Mouse (Mus musculus) heart, postnatal 0 days (tissue): ENCODE results near the gene Cldn14. TPM values are rescaled to one million over a fixed set of nuclear protein-coding genes. Genes with fewer than 3 reads are reported as not detected.

Source experiments
- ATAC-seq: fragments of 200-750 bp; cut with Nextera tagmentation; 2 replicates; pipeline ENCODE4 v1.8.0; 2017; ENCODE audit warnings: low read depth, moderate number of reproducible peaks, moderate library complexity; ENCODE audit not compliant: insufficient read depth
- DNase-seq: peaks from one replicate; pipeline ENCODE4 v3.0.0-alpha.2; 2016; ENCODE audit warnings: low spot score
- H3K27ac ChIP-seq: fragments of 300-500 bp; sonication (generic); 2 replicates; pipeline ENCODE4 v1.5.1; 2014; ENCODE audit warnings: low read depth, mild to moderate bottlenecking
- H3K27me3 ChIP-seq: fragments of 300-500 bp; sonication (generic); 2 replicates; pipeline ENCODE4 v1.6.1; 2014; ENCODE audit warnings: low read length, mixed read lengths; ENCODE audit not compliant: control insufficient read depth, insufficient read depth
- H3K36me3 ChIP-seq: fragments of 300-500 bp; sonication (generic); replicated peaks from 2 replicates; pipeline ENCODE4 v1.6.1; 2014; ENCODE audit warnings: low read length, mixed read lengths; ENCODE audit not compliant: control insufficient read depth, insufficient read depth
- H3K4me1 ChIP-seq: fragments of 300-500 bp; sonication (generic); 2 replicates; pipeline ENCODE4 v1.6.1; 2014; ENCODE audit warnings: antibody characterized with exemption; ENCODE audit not compliant: control insufficient read depth, insufficient read depth
- H3K4me2 ChIP-seq: fragments of 300-500 bp; sonication (generic); 2 replicates; pipeline ENCODE4 v1.6.1; 2014; ENCODE audit warnings: low read depth, mild to moderate bottlenecking, low read length, moderate library complexity
- H3K4me3 ChIP-seq: fragments of 300-500 bp; sonication (generic); 2 replicates; pipeline ENCODE4 v1.5.1; 2014; ENCODE audit warnings: low read depth, low read length
- H3K9ac ChIP-seq: fragments of 300-500 bp; sonication (generic); replicated peaks from 2 replicates; pipeline ENCODE4 v1.6.1; 2014; ENCODE audit warnings: low read depth, low read length, mixed read lengths
- H3K9me3 ChIP-seq: fragments of 300-500 bp; sonication (generic); replicated peaks from 2 replicates; pipeline ENCODE4 v1.6.1; 2016; ENCODE audit warnings: low read length; ENCODE audit not compliant: control insufficient read depth
- CTCF ChIP-seq: IDR thresholded peaks from 2 replicates; pipeline ENCODE4 v1.5.1; 2016; ENCODE audit warnings: antibody characterized with exemption, control low read depth, low read depth
- EP300 ChIP-seq: IDR thresholded peaks from 2 replicates; pipeline ENCODE4 v1.6.1; 2016; ENCODE audit warnings: antibody characterized with exemption, low read depth
- WGBS: fragments of 180-500 bp; shearing (Covaris S2); extraction: QIAGEN DNeasy Blood & Tissue Kit; methylation state at CpG from one replicate; pipeline ENCODE4 v1.1.7; 2014; 5-methylcytosine and 5-hydroxymethylcytosine counted together
- polyA plus RNA-seq: library from polyadenylated mRNA; unstranded; fragments of >200 nt; fragmentation: Nextera tagmentation; extraction: Ambion mirVana; gene quantifications from 2 replicates; pipeline ENCODE4 v1.2.1, GENCODE M21; 2015
- total RNA-seq: library from RNA; depleted of rRNA; stranded (reverse); fragments of >200 nt; gene quantifications from 2 replicates; pipeline ENCODE4 v1.2.3, GENCODE M21; 2014; ENCODE audit warnings: low replicate concordance

Cldn14 gene
- total and polyA plus RNA-seq, 2 experiments from 2014 or later: not detected

DNA sequence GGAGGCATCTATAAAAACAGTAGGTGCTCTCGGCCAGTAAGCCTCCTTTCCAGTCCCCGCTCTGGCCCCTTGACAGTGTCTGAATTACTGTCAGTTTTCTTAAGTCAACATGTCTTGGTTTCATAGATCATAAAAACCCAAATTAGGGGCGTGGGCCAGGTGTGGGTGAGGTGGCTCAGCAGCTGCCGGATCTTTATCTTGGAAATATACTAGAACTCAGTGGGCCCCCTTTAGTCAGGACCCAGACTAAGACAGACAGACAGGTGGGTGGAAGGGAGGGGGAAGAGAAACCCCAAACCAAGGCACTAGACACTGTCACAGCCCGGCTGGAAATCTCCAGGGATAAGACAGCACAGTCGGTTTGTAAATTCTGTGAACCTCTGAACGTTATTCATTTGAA lies 84.8 kb downstream of the Cldn14 start:
- Histone ChIP-seq H3K9me3 (no peaks in the 10 kb centered on the region), H3K4me3 (no peak overlapping the region), H3K4me2 (no peak overlapping the region), H3K9ac (no peak overlapping the region), H3K36me3 (no peaks in the 10 kb centered on the region), H3K4me1 (no peaks in the 10 kb centered on the region; the same call in 1 of the 2 replicates), H3K27ac (no peak overlapping the region), H3K27me3 (no peaks in the 10 kb centered on the region)
- 69% methylated on average over 7 of the region's 7 CpGs for WGBS
- DNase-seq (no peak), ATAC-seq (no peak)
- TF ChIP-seq CTCF (no peak), EP300 (no peak)

DNA sequence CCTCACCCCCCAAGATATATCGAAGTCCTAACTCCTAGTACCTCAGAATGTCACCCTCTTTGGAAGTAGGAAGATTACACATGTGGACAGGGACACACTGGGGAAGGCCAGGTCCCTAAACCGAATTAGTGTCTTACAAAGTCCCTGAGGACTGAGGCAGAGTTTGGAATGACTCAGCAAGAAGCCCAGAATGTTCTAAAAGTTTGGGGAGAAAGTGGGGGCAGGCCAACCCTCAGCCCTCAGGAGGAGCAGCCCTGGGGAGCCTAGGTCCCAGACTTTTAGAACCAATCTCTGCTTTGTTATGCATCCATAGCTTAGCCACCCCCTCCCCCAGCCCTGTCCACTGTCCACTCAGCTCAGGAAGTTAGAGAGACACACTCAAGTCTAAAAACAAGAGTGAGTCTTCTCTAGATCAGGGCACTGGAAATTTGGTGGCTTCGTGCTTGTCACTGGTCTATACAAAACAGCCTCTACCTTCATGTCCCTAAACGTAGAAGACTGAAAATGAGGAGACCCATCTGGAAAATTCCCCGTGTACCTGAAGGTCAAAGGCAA lies 85.7 kb downstream of the Cldn14 start:
- H3K27me3 ChIP-seq: no peaks in the 10 kb centered on the region
- H3K36me3 ChIP-seq: no peaks in the 10 kb centered on the region
- no peak overlapping the region for H3K4me2 ChIP-seq
- H3K9me3 ChIP-seq: no peaks in the 10 kb centered on the region
- H3K27ac ChIP-seq: no peak overlapping the region
- no peak for ATAC-seq
- H3K4me3 ChIP-seq: no peak overlapping the region
- no peak for TF ChIP-seq EP300
- no peak for TF ChIP-seq CTCF
- no peaks in the 10 kb centered on the region; the same call in 1 of the 2 replicates for H3K4me1 ChIP-seq
- 73% methylated on average over 5 of the region's 5 CpGs for WGBS
- DNase-seq: no peak
- H3K9ac ChIP-seq: no peak overlapping the region

DNA sequence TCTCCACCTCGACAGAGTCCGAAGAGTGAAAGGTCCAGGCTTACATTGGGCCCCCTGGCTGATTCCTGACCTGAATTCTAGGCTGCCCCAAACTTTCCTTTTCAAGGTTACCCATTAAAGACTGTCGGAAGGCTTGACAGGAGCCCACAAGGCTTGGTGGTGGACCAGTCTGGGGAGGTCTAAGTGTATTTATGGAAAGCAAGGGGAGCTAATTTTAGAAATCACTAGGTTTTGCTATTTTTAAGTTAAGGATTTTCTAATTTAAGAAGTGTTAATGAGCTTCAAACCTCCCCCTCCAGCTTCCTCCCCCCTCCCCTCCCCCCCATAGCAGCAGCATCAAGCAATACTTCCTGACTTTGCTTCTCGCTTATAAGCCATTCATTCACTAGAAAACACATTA lies 88.0 kb downstream of the Cldn14 start:
- no peak overlapping the region for H3K27ac ChIP-seq
- no peak for TF ChIP-seq EP300
- TF ChIP-seq CTCF: no peak
- DNase-seq (no peak), ATAC-seq (no peak)
- H3K4me1 ChIP-seq: no peaks in the 10 kb centered on the region; the same call in 1 of the 2 replicates
- no peak overlapping the region for H3K4me2 ChIP-seq
- no peak overlapping the region for H3K9ac ChIP-seq
- WGBS: 48% methylated on average over 4 of the region's 4 CpGs
- H3K9me3 ChIP-seq: no peaks in the 10 kb centered on the region
- no peak overlapping the region for H3K4me3 ChIP-seq
- H3K27me3 ChIP-seq: no peaks in the 10 kb centered on the region
- H3K36me3 ChIP-seq: no peaks in the 10 kb centered on the region

DNA sequence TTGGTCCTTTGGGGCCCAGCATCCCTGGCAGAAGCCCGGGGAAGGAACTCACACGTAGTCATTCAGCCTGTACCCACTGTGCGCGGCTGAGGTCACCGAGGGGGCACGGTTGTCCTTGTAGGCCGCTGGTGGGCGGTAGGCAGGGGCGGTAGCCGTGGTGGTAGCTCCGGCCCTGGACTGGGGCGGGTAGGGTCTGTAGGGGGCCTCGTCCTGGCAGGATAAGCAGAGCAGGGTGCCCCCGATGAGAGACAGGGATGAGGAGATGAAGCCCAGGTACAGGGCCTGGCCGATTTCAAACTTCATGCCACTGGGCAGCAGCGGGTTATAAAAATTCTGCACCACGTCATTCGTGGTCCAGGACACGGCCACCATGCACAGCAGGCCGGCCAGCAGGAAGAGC lies 89.4 kb downstream of the Cldn14 start:
- Histone ChIP-seq H3K36me3 (no peaks in the 10 kb centered on the region), H3K4me3 (no peak overlapping the region), H3K27me3 (no peaks in the 10 kb centered on the region), H3K4me2 (no peak overlapping the region), H3K27ac (no peak overlapping the region), H3K9ac (no peak overlapping the region), H3K4me1 (no peaks in the 10 kb centered on the region; the same call in 1 of the 2 replicates), H3K9me3 (no peaks in the 10 kb centered on the region)
- DNase-seq: no peak
- TF ChIP-seq EP300 (no peak), CTCF (no peak)
- ATAC-seq: no peak
- 73% methylated on average over 20 of the region's 20 CpGs for WGBS

DNA sequence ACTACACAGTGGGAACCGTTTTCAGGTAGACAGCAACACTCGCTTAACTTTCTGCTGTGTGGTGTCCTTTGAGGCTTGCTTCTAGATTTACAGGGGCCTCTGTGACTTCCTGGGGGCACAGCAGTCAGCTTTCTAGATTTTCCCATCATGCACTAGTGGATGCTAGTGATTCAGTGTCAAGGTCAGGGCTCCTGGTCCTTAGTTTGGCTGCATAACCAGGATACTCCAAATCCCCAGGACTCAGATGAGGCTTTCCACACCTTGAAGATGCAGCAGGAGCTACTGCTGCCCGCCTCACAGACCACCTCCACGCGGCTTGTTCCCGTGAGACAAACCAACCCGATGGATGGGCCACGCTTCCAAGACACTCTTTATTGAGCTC lies 90.0 kb downstream of the Cldn14 start:
- WGBS: 62% methylated on average over 8 of the region's 8 CpGs
- Histone ChIP-seq H3K27ac (no peak overlapping the region), H3K27me3 (no peaks in the 10 kb centered on the region), H3K4me1 (no peaks in the 10 kb centered on the region; the same call in 1 of the 2 replicates), H3K36me3 (no peaks in the 10 kb centered on the region), H3K4me2 (peak overlapping the region; percentile 19; the same call in 1 of the 2 replicates), H3K9me3 (no peaks in the 10 kb centered on the region), H3K9ac (no peak overlapping the region), H3K4me3 (no peak overlapping the region)
- DNase-seq: no peak
- ATAC-seq: 0 out of 2 replicates have a peak, but pooled peaks have one; percentile 3
- TF ChIP-seq EP300 (no peak), CTCF (no peak)
